Mouse (Mus musculus) right cerebral cortex, postnatal 25 days (tissue): ENCODE data around the gene Naif1.

Experiments
- DNase-seq: peaks from one replicate; pipeline ENCODE4 v3.0.0; 2022

The Naif1 gene

DNA sequence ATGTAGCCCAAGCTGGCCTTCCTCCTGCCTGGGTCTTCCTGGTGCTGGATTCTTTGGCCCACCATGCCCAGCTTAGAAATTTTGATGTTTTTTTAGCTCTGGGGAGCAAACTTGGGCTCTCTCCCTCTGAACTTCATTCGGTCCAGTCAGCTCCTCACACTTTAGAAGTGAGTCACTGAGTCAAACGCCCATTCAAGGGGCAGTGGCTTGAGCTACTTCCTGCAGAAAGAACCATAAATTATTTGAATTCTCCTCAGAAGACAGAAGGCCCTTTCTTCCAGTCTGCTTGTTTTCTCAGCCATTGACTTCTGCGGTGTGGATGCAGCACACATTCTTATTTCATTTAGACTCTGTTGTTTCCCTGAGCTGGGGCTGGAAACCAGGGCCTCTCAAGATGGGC lies 53.3 kb downstream of the Naif1 start:
- DNase-seq = no peak

DNA sequence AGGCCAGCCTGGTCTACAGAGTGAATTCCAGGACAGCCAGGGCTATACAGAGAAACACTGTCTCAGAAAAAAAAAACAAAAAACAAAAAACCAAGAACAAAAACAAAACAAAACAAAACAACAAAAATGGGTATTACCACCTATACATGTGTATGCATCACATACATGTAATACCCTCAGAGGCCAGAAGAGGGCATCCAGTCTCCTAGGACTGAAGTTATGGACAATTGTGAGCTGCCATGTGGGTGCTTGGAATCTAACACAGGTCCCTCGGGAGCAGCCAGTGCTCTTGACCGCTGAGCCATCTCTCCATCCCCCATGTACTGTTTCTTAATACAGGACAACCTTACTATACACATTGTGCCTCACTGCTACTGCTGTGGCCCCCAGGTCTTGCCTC lies 55.3 kb downstream of the Naif1 start:
- no peak for DNase-seq
